Mouse (Mus musculus) thymus, adult 2 months (tissue): Measurements from ENCODE around the gene Gpr88. TPM values are rescaled to one million over a fixed set of nuclear protein-coding genes. Genes with fewer than 3 reads are reported as not detected.

Experiments used
- DNase-seq: peaks from one replicate; pipeline ENCODE4 v3.0.0; 2021
- H3K27ac ChIP-seq: fragments of 200-500 bp; 2 replicates; pipeline ENCODE4 v1.5.1; 2012; ENCODE audit warnings: low read length, control low read depth; ENCODE audit not compliant: control insufficient read depth, insufficient read depth
- H3K27me3 ChIP-seq: fragments of 200-500 bp; 2 replicates; pipeline ENCODE4 v1.6.1; 2012; ENCODE audit warnings: mild to moderate bottlenecking, low read length, moderate library complexity, mixed read lengths; ENCODE audit not compliant: control insufficient read depth, insufficient read depth
- H3K36me3 ChIP-seq: fragments of 200-500 bp; 2 replicates; pipeline ENCODE4 v1.6.1; 2012; ENCODE audit warnings: mild to moderate bottlenecking, low read length, moderate library complexity; ENCODE audit not compliant: control insufficient read depth, insufficient read depth
- H3K4me1 ChIP-seq: fragments of 200-500 bp; replicated peaks from 2 replicates; pipeline ENCODE4 v1.6.1; 2012; ENCODE audit warnings: low read length; ENCODE audit not compliant: control insufficient read depth, insufficient read depth
- H3K4me3 ChIP-seq: fragments of 200-500 bp; 2 replicates; pipeline ENCODE4 v1.5.1; 2012; ENCODE audit warnings: mild to moderate bottlenecking, low read length, control low read depth, moderate library complexity; ENCODE audit not compliant: control insufficient read depth, insufficient read depth
- CTCF ChIP-seq: fragments of 200-500 bp; IDR thresholded peaks from 2 replicates; pipeline ENCODE4 v1.5.1; 2012; ENCODE audit warnings: mild to moderate bottlenecking, control low read depth, low read length, moderate library complexity, borderline replicate concordance; ENCODE audit not compliant: control insufficient read depth, poor library complexity, insufficient read depth; ENCODE audit errors: extremely low read depth
- POLR2A ChIP-seq: fragments of 200-500 bp; IDR thresholded peaks from 2 replicates; pipeline ENCODE4 v1.6.1; 2012; ENCODE audit warnings: mild to moderate bottlenecking, low read length, control low read depth, moderate library complexity; ENCODE audit not compliant: control insufficient read depth, poor library complexity, insufficient read depth; ENCODE audit errors: extremely low read depth
- WGBS: fragments of 180-500 bp; shearing (Covaris S2); methylation state at CpG from one replicate; pipeline ENCODE4 v1.1.7; 2018; 5-methylcytosine and 5-hydroxymethylcytosine counted together
- polyA plus RNA-seq: library from polyadenylated mRNA; depleted of rRNA; stranded (reverse); fragments of >200 nt; gene quantifications from 2 replicates; pipeline ENCODE4 v1.2.3, GENCODE M21; 2012; rRNA removed

Gpr88 gene
- polyA plus RNA-seq, 1 experiment: 0.94 TPM

DNA sequence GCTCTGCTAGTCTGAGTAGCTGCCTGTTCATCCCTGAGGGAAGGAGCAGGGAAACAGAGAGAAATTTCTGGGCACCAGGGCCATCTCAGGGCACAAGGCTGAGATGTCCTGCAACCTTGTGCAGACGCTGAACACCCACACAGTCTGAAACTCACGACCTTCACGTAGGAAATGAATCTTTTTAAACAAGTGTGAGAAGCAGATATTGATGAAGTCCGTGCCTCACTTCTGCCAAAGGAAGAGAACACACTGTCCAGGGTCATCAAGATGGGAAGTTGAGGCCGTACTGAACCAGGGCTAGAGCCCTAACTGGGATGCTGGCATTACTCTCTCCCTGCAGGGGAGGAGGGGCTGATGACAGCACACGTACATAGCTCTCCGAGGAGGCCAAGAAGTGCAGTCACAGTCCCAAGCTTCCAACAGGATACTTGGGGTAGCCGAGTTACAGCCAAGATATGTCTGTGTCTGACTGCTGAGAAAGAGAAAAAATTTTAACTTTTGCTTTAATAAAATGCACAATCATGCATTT, 46.9 kb downstream of the Gpr88 start:
- H3K4me3 ChIP-seq: no peak overlapping the region
- H3K27ac ChIP-seq: no peak overlapping the region
- H3K36me3 ChIP-seq: no peaks in the 10 kb centered on the region
- H3K4me1 ChIP-seq: no peaks in the 10 kb centered on the region
- TF ChIP-seq CTCF: no peak
- TF ChIP-seq POLR2A: no peak
- no peak for DNase-seq
- H3K27me3 ChIP-seq: no peaks in the 10 kb centered on the region
- 85% methylated on average over 8 of the region's 8 CpGs for WGBS

GRCm38 (mm10) chr3:116205346-116206219, 47.7 kb downstream of the Gpr88 start:
- no peak for TF ChIP-seq POLR2A
- no peak for TF ChIP-seq CTCF
- 83% methylated on average over 13 of the region's 13 CpGs for WGBS
- Histone ChIP-seq H3K36me3 (no peaks in the 10 kb centered on the region), H3K4me1 (no peaks in the 10 kb centered on the region), H3K27me3 (no peaks in the 10 kb centered on the region), H3K27ac (no peak overlapping the region), H3K4me3 (no peak overlapping the region)
- DNase-seq: no peak

- H3K27me3 ChIP-seq: no peaks in the 10 kb centered on the region
- H3K4me3 ChIP-seq: no peak overlapping the region
- WGBS: 82% methylated on average over 9 of the region's 9 CpGs
- no peaks in the 10 kb centered on the region for H3K36me3 ChIP-seq
- TF ChIP-seq CTCF: no peak
- no peak for TF ChIP-seq POLR2A
- H3K27ac ChIP-seq: no peak overlapping the region
- no peaks in the 10 kb centered on the region for H3K4me1 ChIP-seq
- DNase-seq: no peak
Observed at GRCm38 (mm10) chr3:116204643-116205042, 48.7 kb downstream of the Gpr88 start.

DNA sequence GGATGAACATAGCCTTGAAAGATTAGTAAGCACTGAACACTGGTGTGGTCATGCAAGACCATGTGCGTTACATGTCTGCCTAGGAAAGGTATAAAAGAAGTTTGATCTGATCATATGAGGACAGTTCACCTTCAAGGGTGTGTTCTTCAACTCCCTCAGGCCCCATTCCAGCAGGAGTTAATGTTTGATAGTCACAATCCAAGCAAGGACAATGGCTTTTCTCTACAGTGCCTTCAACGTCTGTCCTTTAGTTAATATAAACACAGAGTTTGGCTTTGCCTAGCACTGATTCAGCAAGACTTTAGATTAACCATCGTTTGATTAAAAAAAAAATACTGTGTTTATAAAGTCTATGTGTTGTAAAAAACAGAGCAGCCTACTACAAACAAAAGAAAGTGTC, 49.4 kb downstream of the Gpr88 start:
- Histone ChIP-seq H3K27me3 (no peaks in the 10 kb centered on the region), H3K36me3 (no peaks in the 10 kb centered on the region), H3K4me3 (no peak overlapping the region), H3K4me1 (no peaks in the 10 kb centered on the region), H3K27ac (no peak overlapping the region)
- WGBS: 80% methylated on average over 3 of the region's 3 CpGs
- DNase-seq: no peak
- TF ChIP-seq CTCF (no peak), POLR2A (no peak)

DNA sequence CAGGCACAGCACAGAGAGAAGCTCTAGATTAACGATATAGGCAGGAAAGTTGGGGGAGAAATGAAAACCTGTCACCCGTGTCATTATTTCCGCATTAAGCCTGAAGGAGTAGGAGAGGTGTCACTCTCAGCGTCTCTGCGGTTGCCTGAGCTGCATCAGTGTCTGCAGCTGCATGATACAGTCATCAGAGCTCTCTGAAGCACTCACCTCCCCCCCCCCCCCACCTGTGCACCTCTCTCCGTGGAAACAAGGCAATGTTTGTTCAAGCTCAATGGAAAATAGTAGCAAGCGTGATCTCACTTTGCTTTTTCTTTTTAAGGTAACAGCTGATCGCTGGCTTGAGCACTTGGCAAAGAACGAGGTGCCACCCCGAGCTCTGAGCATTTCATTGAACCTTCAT, 53.2 kb downstream of the Gpr88 start:
- Histone ChIP-seq H3K27ac (no peak overlapping the region), H3K36me3 (no peaks in the 10 kb centered on the region), H3K27me3 (no peaks in the 10 kb centered on the region), H3K4me3 (no peak overlapping the region), H3K4me1 (no peaks in the 10 kb centered on the region)
- no peak for DNase-seq
- no peak for TF ChIP-seq POLR2A
- TF ChIP-seq CTCF: no peak
- WGBS: 88% methylated on average over 10 of the region's 10 CpGs

Other genes starting within 250 kb of the Gpr88 start
- 15.9 and 18.1 TPM in 2 replicates for gene Slc30a7, start 246.1 kb downstream of the Gpr88 start, polyA plus RNA-seq
- gene Extl2, start 246.0 kb downstream of the Gpr88 start, polyA plus RNA-seq: 6.0 and 8.2 TPM in 2 replicates
- 26.2 and 31.3 TPM in 2 replicates for gene Vcam1, start 123.8 kb downstream of the Gpr88 start, polyA plus RNA-seq
- gene Cdc14a, start 170.5 kb upstream of the Gpr88 start, polyA plus RNA-seq: 8.0 and 11.5 TPM in 2 replicates